Mouse (Mus musculus) kidney, postnatal 0 days (tissue): ENCODE data around the gene Ucp2. TPM values are rescaled to one million over a fixed set of nuclear protein-coding genes. Genes with fewer than 3 reads are reported as not detected.
"Not testable (repeated sequence)": the region's sequence is repeated elsewhere in the genome, so short reads cannot be mapped to it uniquely, and the experiment has no call there.

ENCODE experiments used
- ATAC-seq: fragments of 200-750 bp; cut with Nextera tagmentation; replicated peaks from 2 replicates; pipeline ENCODE4 v1.8.0; 2017; ENCODE audit warnings: low read depth, moderate number of reproducible peaks, moderate TSS enrichment, moderate library complexity; ENCODE audit not compliant: low FRiP score
- DNase-seq: peaks from one replicate; pipeline ENCODE4 v3.0.0-alpha.2; 2016; ENCODE audit warnings: low spot score
- H3K27ac ChIP-seq: fragments of 300-500 bp; sonication (generic); 2 replicates; pipeline ENCODE4 v1.5.1; 2014; ENCODE audit warnings: mild to moderate bottlenecking
- H3K27me3 ChIP-seq: fragments of 300-500 bp; sonication (generic); 2 replicates; pipeline ENCODE4 v1.6.1; 2014; ENCODE audit warnings: low read length, mixed read lengths; ENCODE audit not compliant: insufficient read depth
- H3K36me3 ChIP-seq: fragments of 300-500 bp; sonication (generic); 2 replicates; pipeline ENCODE4 v1.6.1; 2014; ENCODE audit warnings: low read length, mixed read lengths; ENCODE audit not compliant: insufficient read depth
- H3K4me1 ChIP-seq: fragments of 300-500 bp; sonication (generic); replicated peaks from 2 replicates; pipeline ENCODE4 v1.6.1; 2014; ENCODE audit warnings: antibody characterized with exemption, low read length, mixed read lengths; ENCODE audit not compliant: insufficient read depth
- H3K4me2 ChIP-seq: fragments of 300-500 bp; sonication (generic); 2 replicates; pipeline ENCODE4 v1.6.1; 2014; ENCODE audit warnings: mild to moderate bottlenecking, low read length, moderate library complexity, mixed read lengths
- H3K4me3 ChIP-seq: fragments of 300-500 bp; sonication (generic); replicated peaks from 2 replicates; pipeline ENCODE4 v1.5.1; 2014; ENCODE audit warnings: low read depth, low read length
- H3K9ac ChIP-seq: fragments of 300-500 bp; sonication (generic); 2 replicates; pipeline ENCODE4 v1.6.1; 2014; ENCODE audit warnings: low read depth, low read length
- H3K9me3 ChIP-seq: fragments of 300-500 bp; sonication (generic); replicated peaks from 2 replicates; pipeline ENCODE4 v1.6.1; 2016; ENCODE audit warnings: low read length, inconsistent platforms, mixed read lengths
- CTCF ChIP-seq: IDR thresholded peaks from 2 replicates; pipeline ENCODE4 v1.5.1; 2016; ENCODE audit warnings: antibody characterized with exemption, low read depth, mild to moderate bottlenecking, moderate library complexity
- WGBS: fragments of 180-500 bp; shearing (Covaris S2); extraction: QIAGEN DNeasy Blood & Tissue Kit; methylation state at CpG from one replicate; pipeline ENCODE4 v1.1.7; 2014; 5-methylcytosine and 5-hydroxymethylcytosine counted together
- polyA plus RNA-seq: library from polyadenylated mRNA; unstranded; fragments of >200 nt; fragmentation: Nextera tagmentation; extraction: Ambion mirVana; gene quantifications from 2 replicates; pipeline ENCODE4 v1.2.1, GENCODE M21; 2015

Gene Ucp2
- polyA plus RNA-seq, 1 experiment from 2014 or later = 274 TPM

GRCm38 (mm10) chr7:100473846-100474454 is 19.2 kb upstream of the Ucp2 start:
- Histone ChIP-seq H3K36me3 (peaks cover 7% of the 10 kb centered on the region; the same call in 1 of the 2 replicates), H3K4me1 (no peaks in the 10 kb centered on the region), H3K9ac (no peak overlapping the region), H3K4me2 (no peak overlapping the region), H3K27me3 (no peaks in the 10 kb centered on the region), H3K27ac (no peak overlapping the region), H3K4me3 (no peak overlapping the region), H3K9me3 (no peaks in the 10 kb centered on the region)
- 71% methylated on average over 9 of the region's 9 CpGs for WGBS
- TF ChIP-seq CTCF = no peak
- ATAC-seq = no peak
- DNase-seq = no peak

- Histone ChIP-seq H3K9ac (no peak overlapping the region), H3K27ac (no peak overlapping the region), H3K27me3 (no peaks in the 10 kb centered on the region), H3K36me3 (peaks cover under 1% of the 10 kb centered on the region; the same call in 1 of the 2 replicates), H3K4me1 (no peaks in the 10 kb centered on the region), H3K4me3 (no peak overlapping the region), H3K4me2 (no peak overlapping the region), H3K9me3 (no peaks in the 10 kb centered on the region)
- no peak for TF ChIP-seq CTCF
- ATAC-seq (no peak; the same call in 1 of the 2 replicates), DNase-seq (no peak)
- WGBS = 53% methylated on average over 1 of the region's 1 CpGs
These were observed 18.5 kb upstream of the Ucp2 start for GRCm38 (mm10) chr7:100474680-100475079.

GRCm38 (mm10) chr7:100479100-100479822 is 13.9 kb upstream of the Ucp2 start:
- WGBS = 74% methylated on average over 20 of the region's 20 CpGs
- H3K9me3 ChIP-seq = no peaks in the 10 kb centered on the region
- H3K27ac ChIP-seq = 0 out of 2 replicates have a peak overlapping the region, but pooled peaks have one; percentile 8
- no peaks in the 10 kb centered on the region for H3K27me3 ChIP-seq
- no peak overlapping the region; the same call in 1 of the 2 replicates for H3K4me2 ChIP-seq
- TF ChIP-seq CTCF = no peak
- DNase-seq (no peak), ATAC-seq (peak; percentile 57)
- H3K36me3 ChIP-seq = no peaks in the 10 kb centered on the region
- 0 out of 2 replicates have a peak overlapping the region, but pooled peaks have one; percentile 13 for H3K9ac ChIP-seq
- no peak overlapping the region for H3K4me3 ChIP-seq
- no peaks in the 10 kb centered on the region for H3K4me1 ChIP-seq

- Histone ChIP-seq H3K36me3 (no peaks in the 10 kb centered on the region), H3K9me3 (no peaks in the 10 kb centered on the region), H3K4me3 (no peak overlapping the region), H3K9ac (0 out of 2 replicates have a peak overlapping the region, but pooled peaks have one; percentile 13), H3K4me1 (no peaks in the 10 kb centered on the region), H3K4me2 (no peak overlapping the region; the same call in 1 of the 2 replicates), H3K27me3 (no peaks in the 10 kb centered on the region), H3K27ac (no peak overlapping the region)
- ATAC-seq = peak; percentile 79
- TF ChIP-seq CTCF = no peak
- 51% methylated on average over 15 of the region's 15 CpGs for WGBS
- DNase-seq = peak; percentile 31
These were observed 13.3 kb upstream of the Ucp2 start for GRCm38 (mm10) chr7:100479823-100480164.

- Histone ChIP-seq H3K27me3 (no peaks in the 10 kb centered on the region), H3K27ac (no peak overlapping the region), H3K4me3 (no peak overlapping the region), H3K4me1 (no peaks in the 10 kb centered on the region), H3K36me3 (no peaks in the 10 kb centered on the region), H3K9ac (no peak overlapping the region), H3K4me2 (no peak overlapping the region), H3K9me3 (no peaks in the 10 kb centered on the region)
- TF ChIP-seq CTCF = no peak
- ATAC-seq = peak; percentile 51
- DNase-seq = no peak
- WGBS = 66% methylated on average over 17 of the region's 17 CpGs
These were observed 13.0 kb upstream of the Ucp2 start for GRCm38 (mm10) chr7:100480175-100480574.

GRCm38 (mm10) chr7:100482046-100482445 is 11.1 kb upstream of the Ucp2 start:
- 80% methylated on average over 2 of the region's 2 CpGs for WGBS
- not testable (repeated sequence) for H3K9ac ChIP-seq

More at GRCm38 (mm10) chr7:100482046-100482445, 11.1 kb upstream of the Ucp2 start:
- H3K4me1 ChIP-seq, H3K27me3 ChIP-seq, H3K9me3 ChIP-seq, H3K4me2 ChIP-seq, H3K27ac ChIP-seq, DNase-seq, H3K4me3 ChIP-seq, H3K36me3 ChIP-seq, ATAC-seq: not testable (repeated sequence)
